In the genomic region with DNA sequence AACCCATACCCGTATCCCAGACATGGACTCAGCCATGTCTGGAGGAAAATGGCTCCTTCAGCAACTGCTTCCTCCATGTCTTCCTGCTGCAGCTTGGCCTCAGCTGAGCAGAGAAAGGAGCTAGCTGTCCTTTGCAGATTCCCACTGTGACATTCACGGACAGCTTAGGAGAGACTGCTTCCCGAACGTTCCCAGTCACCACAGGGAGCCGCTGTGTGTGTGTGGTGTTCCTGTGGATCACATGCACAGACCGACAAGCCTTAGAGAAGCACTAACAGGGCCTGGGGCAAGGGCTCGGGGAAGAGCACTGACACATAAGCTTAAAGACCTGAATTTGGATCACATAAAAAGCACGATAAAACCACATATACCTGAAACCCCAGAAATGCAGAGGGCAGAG, we compare ENCODE assay signal across 23 mouse cellular contexts.
"Had no signal": no experiment of that assay in that cellular context is flagged by ENCODE, and none has a peak within 500 bp of the region (broad histone marks: within the 10 kb centered on the region; RNA-seq: fewer than 3 reads in every experiment).

No protein-coding gene starts in this region.

- H3K9me3 ChIP-seq: liver, embryonic 12.5 days; lung, embryonic 15.5 days; midbrain, embryonic 10.5 days; midbrain, embryonic 12.5 days; neural tube, embryonic 13.5 days; neural tube, embryonic 15.5 days; stomach, embryonic 15.5 days had no signal

- H3K36me3 ChIP-seq: liver, embryonic 12.5 days; lung, embryonic 15.5 days; midbrain, embryonic 10.5 days; midbrain, embryonic 12.5 days; neural tube, embryonic 13.5 days; neural tube, embryonic 15.5 days had no signal

- H3K4me3 ChIP-seq: liver, embryonic 12.5 days; lung, embryonic 15.5 days; midbrain, embryonic 10.5 days; midbrain, embryonic 12.5 days; myocyte; neural tube, embryonic 13.5 days; neural tube, embryonic 15.5 days; stomach, embryonic 15.5 days had no signal

- H3K27ac ChIP-seq: liver, embryonic 12.5 days; liver, embryonic 14.5 days; lung, embryonic 15.5 days; macrophage; midbrain, embryonic 10.5 days; midbrain, embryonic 12.5 days; neural tube, embryonic 13.5 days; neural tube, embryonic 15.5 days; stomach, postnatal 0 days had no signal

- H3K9ac ChIP-seq: liver, embryonic 12.5 days; liver, embryonic 14.5 days; lung, embryonic 15.5 days; midbrain, embryonic 12.5 days; neural tube, embryonic 13.5 days; neural tube, embryonic 15.5 days; stomach, embryonic 15.5 days had no signal

- ATAC-seq: liver, embryonic 12.5 days; lung, postnatal 0 days had no signal

- H3K4me2 ChIP-seq: liver, embryonic 12.5 days; lung, embryonic 15.5 days; midbrain, embryonic 12.5 days; neural tube, embryonic 13.5 days; neural tube, embryonic 15.5 days; stomach, embryonic 15.5 days had no signal

- DNase-seq: lung, adult 2 months; lung, postnatal 14 days; lung, postnatal 36 days; retina, postnatal 1 day; right cerebral cortex, adult 18-20 months; right cerebral cortex, postnatal 25 days; right cerebral cortex, postnatal 4 days; spleen, adult 18-20 months; thymus, adult 2 months; thymus, postnatal 25 days; thymus, postnatal 4 days had no signal

- H3K27me3 ChIP-seq: liver, embryonic 12.5 days; lung, embryonic 15.5 days; midbrain, embryonic 12.5 days; neural tube, embryonic 13.5 days; neural tube, embryonic 15.5 days; stomach, embryonic 15.5 days had no signal

- H3K4me1 ChIP-seq: liver, embryonic 12.5 days; lung, embryonic 15.5 days; midbrain, embryonic 12.5 days; neural tube, embryonic 13.5 days; neural tube, embryonic 15.5 days; stomach, embryonic 15.5 days had no signal
